In genomic region chr12:17661483-17661920, GRCm38 (mm10) we compare ENCODE assay signal across 8 mouse cellular contexts. TPM values are rescaled to one million over a fixed set of nuclear protein-coding genes. Genes with fewer than 3 reads are reported as not detected.
A peak's percentile ranks its signal among the peaks of the same experiment; 100 is the strongest.
DNase-seq lines count a peak whose midpoint lies in the region; ATAC-seq lines count a peak whose summit lies in the region.

No protein-coding gene starts in this region.

- no peaks in the 10 kb centered on the region for H3K27me3 ChIP-seq in limb, embryonic 12.5 days

- H3K4me2 ChIP-seq in limb, embryonic 12.5 days = no peak overlapping the region

- no peak overlapping the region for H3K9ac ChIP-seq in limb, embryonic 12.5 days (replicated peaks)

- H3K4me3 ChIP-seq in limb, embryonic 12.5 days (replicated peaks) = no peak overlapping the region

- ATAC-seq in limb, embryonic 12.5 days (ENCODE audit: insufficient number of reproducible peaks, insufficient read depth, low FRiP score, low TSS enrichment, low read depth) = peak; percentile 47; the same call in 1 of the 2 replicates
- no peak for ATAC-seq in CD4-positive, CD25-positive, alpha-beta regulatory T cell, adult 4 months

- no peaks in the 10 kb centered on the region for H3K36me3 ChIP-seq in limb, embryonic 12.5 days

- H3K9me3 ChIP-seq in limb, embryonic 12.5 days = peaks cover 3% of the 10 kb centered on the region; the same call in 1 of the 2 replicates

- DNase-seq in heart, adult 18-20 months = peak; percentile 7 to 13
- no peak for DNase-seq in heart, adult 9 months (ENCODE audit: low spot score in 2 of 2)
- peak; percentile 43 for DNase-seq in embryo, embryonic 10.5 days (ENCODE audit: low spot score)
- DNase-seq in heart, postnatal 4 days = peak; percentile 36
- peak; percentile 15 for DNase-seq in ovary, adult 18-20 months (ENCODE audit: low spot score)
- DNase-seq in right cerebral cortex, postnatal 10 days (ENCODE audit: low spot score in 2 of 2) = no peak

- 0 out of 2 replicates have a peak overlapping the region, but pooled peaks have one; percentile 29 for H3K27ac ChIP-seq in limb, embryonic 12.5 days

- peaks cover 8% of the 10 kb centered on the region for H3K4me1 ChIP-seq in limb, embryonic 12.5 days (replicated peaks)

- WGBS in limb, embryonic 12.5 days = 2% methylated on average over 4 of the region's 4 CpGs

RNA-seq across cellular contexts. Expression of gene Hpcal1, which starts 29.2 kb away (rescaled TPM):
- total RNA-seq in heart, adult 18-20 months (2021) = 10 to 100 TPM; 18.7 to 20.6 TPM
- total RNA-seq in heart, postnatal 4 days (2021) = 10 to 100 TPM; 17.9 to 19.8 TPM
- polyA plus RNA-seq in limb, embryonic 12.5 days (2016; fragmentation: Nextera tagmentation; extraction: Ambion mirVana) = 24.0 and 27.0 TPM in 2 replicates
- 10 to 100 TPM; 71.5 to 87.9 TPM for polyA plus RNA-seq in CD4-positive, CD25-positive, alpha-beta regulatory T cell, adult 4 months (2017; shearing (Covaris generic))

Comparison
In these comparisons a context has a peak if more than half of its experiments do, and no peak if none do; other contexts are left out.
1. DNase-seq: peak in heart, adult 18-20 months (2 of 2), embryo, embryonic 10.5 days (single experiment), heart, postnatal 4 days (single experiment) and ovary, adult 18-20 months (single experiment); none in heart, adult 9 months (0 of 2) and right cerebral cortex, postnatal 10 days (0 of 2).